In genomic region chr4:126741448-126741847, GRCm38 (mm10) we compare ENCODE assay signal across 8 mouse cellular contexts. TPM values are rescaled to one million over a fixed set of nuclear protein-coding genes. Genes with fewer than 3 reads are reported as not detected.
A peak's percentile ranks its signal among the peaks of the same experiment; 100 is the strongest.
DNase-seq lines count a peak whose midpoint lies in the region; ATAC-seq and TF ChIP-seq lines count a peak whose summit lies in the region.

No protein-coding gene starts in this region.

- H3K9me3 ChIP-seq in hindbrain, embryonic 10.5 days = no peaks in the 10 kb centered on the region
- H3K9me3 ChIP-seq in lung, postnatal 0 days (ENCODE audit: low read length) = no peaks in the 10 kb centered on the region

- H3K9ac ChIP-seq in lung, postnatal 0 days (replicated peaks; ENCODE audit: low read depth) = no peak overlapping the region

- H3K4me1 ChIP-seq in hindbrain, embryonic 10.5 days (replicated peaks) = peaks cover 31% of the 10 kb centered on the region
- H3K4me1 ChIP-seq in lung, postnatal 0 days (ENCODE audit: insufficient read depth, low read depth, low read length) = no peaks in the 10 kb centered on the region

- no peak for TF ChIP-seq EP300 in lung, postnatal 0 days (IDR thresholded peaks at IDR 0.05)

- DNase-seq in NIH3T3 (ENCODE audit: low read depth) = peak; percentile 90
- DNase-seq in cerebellum, adult 8-10 months = peak; percentile 82
- peak; percentile 85 for DNase-seq in hindbrain, embryonic 10.5 days (ENCODE audit: low spot score)
- DNase-seq in layer of hippocampus, postnatal 10 days (ENCODE audit: low spot score in 2 of 2) = peak; percentile 92
- peak; percentile 78 for DNase-seq in lung, postnatal 0 days (ENCODE audit: low spot score)
- peak; percentile 91 for DNase-seq in retina, embryonic 14.5 days (ENCODE audit: low spot score)
- peak; percentile 78 to 79 for DNase-seq in thymus, postnatal 36 days

- no peak overlapping the region for H3K4me3 ChIP-seq in hindbrain, embryonic 10.5 days
- H3K4me3 ChIP-seq in lung, postnatal 0 days (ENCODE audit: low read depth, low read length) = no peak overlapping the region

- no peak overlapping the region for H3K4me2 ChIP-seq in lung, postnatal 0 days (replicated peaks; ENCODE audit: low read depth, low read length)

- H3K27me3 ChIP-seq in hindbrain, embryonic 10.5 days (ENCODE audit: insufficient read depth, poor library complexity, severe bottlenecking) = peaks cover 87% of the 10 kb centered on the region
- peaks cover 17% of the 10 kb centered on the region; the same call in 1 of the 2 replicates for H3K27me3 ChIP-seq in lung, postnatal 0 days (replicated peaks; ENCODE audit: insufficient read depth, low read length)

- peak; percentile 75 for ATAC-seq in frontal cortex, adult (ENCODE audit: low TSS enrichment)
- ATAC-seq in lung, postnatal 0 days = peak; percentile 57; the same call in 1 of the 2 replicates

- 5% methylated on average over 12 of the region's 12 CpGs for WGBS in hindbrain, embryonic 10.5 days
- WGBS in lung, postnatal 0 days = 2% methylated on average over 12 of the region's 12 CpGs

- peak; percentile 89 for TF ChIP-seq CTCF in lung, postnatal 0 days (IDR thresholded peaks at IDR 0.05)

- H3K36me3 ChIP-seq in hindbrain, embryonic 10.5 days = peaks cover 29% of the 10 kb centered on the region
- H3K36me3 ChIP-seq in lung, postnatal 0 days (ENCODE audit: insufficient read depth, low read length) = no peaks in the 10 kb centered on the region

- H3K27ac ChIP-seq in hindbrain, embryonic 10.5 days = no peak overlapping the region
- H3K27ac ChIP-seq in lung, postnatal 0 days (ENCODE audit: low read length) = no peak overlapping the region

RNA-seq across cellular contexts. Expression of gene Tfap2e, which starts 5.4 kb away (rescaled TPM):
- 0.73 and 1.8 TPM in 2 replicates for polyA plus RNA-seq in hindbrain, embryonic 10.5 days (2016; fragmentation: Nextera tagmentation; extraction: Ambion mirVana)
- not detected for total RNA-seq in layer of hippocampus, postnatal 10 days (2021)
- polyA plus RNA-seq in lung, postnatal 0 days (2015; fragmentation: Nextera tagmentation; extraction: Ambion mirVana) = not detected in 2 replicates

RNA-seq across cellular contexts. Expression of gene Ncdn, which starts 11.8 kb away (rescaled TPM):
- 35.6 and 49.1 TPM in 2 replicates for polyA plus RNA-seq in hindbrain, embryonic 10.5 days (2016; fragmentation: Nextera tagmentation; extraction: Ambion mirVana)
- 100 to 1,000 TPM; 742 to 746 TPM for total RNA-seq in layer of hippocampus, postnatal 10 days (2021)
- polyA plus RNA-seq in lung, postnatal 0 days (2015; fragmentation: Nextera tagmentation; extraction: Ambion mirVana) = 12.3 and 12.4 TPM in 2 replicates

RNA-seq across cellular contexts. Expression of gene AU040320, which starts 11.9 kb away (rescaled TPM):
- polyA plus RNA-seq in hindbrain, embryonic 10.5 days (2016; fragmentation: Nextera tagmentation; extraction: Ambion mirVana) = 25.3 and 31.4 TPM in 2 replicates
- 10 to 100 TPM; 48.1 to 48.9 TPM for total RNA-seq in layer of hippocampus, postnatal 10 days (2021)
- 20.8 and 22.2 TPM in 2 replicates for polyA plus RNA-seq in lung, postnatal 0 days (2015; fragmentation: Nextera tagmentation; extraction: Ambion mirVana)
